Mouse (Mus musculus): ENCODE measurements around the gene Gpr179. TPM values are rescaled to one million over a fixed set of nuclear protein-coding genes. Genes with fewer than 3 reads are reported as not detected.

Gene Gpr179
- total and polyA plus RNA-seq, 2 experiments from 2014 or later: not detected

- H3K4me3 ChIP-seq (ENCODE audit: low read depth, low read length): no peak overlapping the region
- WGBS: 86% methylated on average over 7 of the region's 7 CpGs
- H3K9ac ChIP-seq (replicated peaks; ENCODE audit: low read depth, low read length): no peak overlapping the region
- H3K27ac ChIP-seq (ENCODE audit: low read depth): no peak overlapping the region
- no peak for DNase-seq (ENCODE audit: low spot score)
- H3K27me3 ChIP-seq (ENCODE audit: control insufficient read depth, insufficient read depth, low read length): no peaks in the 10 kb centered on the region
- TF ChIP-seq EP300 (IDR thresholded peaks at IDR 0.05; ENCODE audit: low read depth) (no peak), CTCF (IDR thresholded peaks at IDR 0.05; ENCODE audit: low read depth) (no peak)
- no peak overlapping the region for H3K4me2 ChIP-seq (ENCODE audit: low read depth, low read length)
- H3K4me1 ChIP-seq (ENCODE audit: control insufficient read depth, insufficient read depth): no peaks in the 10 kb centered on the region; the same call in 1 of the 2 replicates
- no peaks in the 10 kb centered on the region for H3K9me3 ChIP-seq (replicated peaks; ENCODE audit: control insufficient read depth, low read length)
- no peaks in the 10 kb centered on the region for H3K36me3 ChIP-seq (replicated peaks; ENCODE audit: control insufficient read depth, insufficient read depth, low read length)
- no peak for ATAC-seq (ENCODE audit: insufficient read depth, low read depth)
Observed at GRCm38 (mm10) chr11:97355247-97355646, 3.4 kb upstream of the Gpr179 start.

- no peaks in the 10 kb centered on the region for H3K9me3 ChIP-seq (replicated peaks; ENCODE audit: control insufficient read depth, low read length)
- TF ChIP-seq CTCF (IDR thresholded peaks at IDR 0.05; ENCODE audit: low read depth) (no peak), EP300 (IDR thresholded peaks at IDR 0.05; ENCODE audit: low read depth) (no peak)
- no peak overlapping the region for H3K9ac ChIP-seq (replicated peaks; ENCODE audit: low read depth, low read length)
- no peaks in the 10 kb centered on the region for H3K36me3 ChIP-seq (replicated peaks; ENCODE audit: control insufficient read depth, insufficient read depth, low read length)
- H3K4me3 ChIP-seq (ENCODE audit: low read depth, low read length): no peak overlapping the region
- 63% methylated on average over 2 of the region's 2 CpGs for WGBS
- H3K4me2 ChIP-seq (ENCODE audit: low read depth, low read length): no peak overlapping the region
- H3K27me3 ChIP-seq (ENCODE audit: control insufficient read depth, insufficient read depth, low read length): no peaks in the 10 kb centered on the region
- no peak overlapping the region for H3K27ac ChIP-seq (ENCODE audit: low read depth)
- no peak for DNase-seq (ENCODE audit: low spot score)
- peaks cover 2% of the 10 kb centered on the region for H3K4me1 ChIP-seq (ENCODE audit: control insufficient read depth, insufficient read depth)
- no peak for ATAC-seq (ENCODE audit: insufficient read depth, low read depth)
Observed at GRCm38 (mm10) chr11:97354646-97355045, 2.8 kb upstream of the Gpr179 start.

- H3K4me2 ChIP-seq (ENCODE audit: low read depth, low read length): no peak overlapping the region
- H3K9ac ChIP-seq (replicated peaks; ENCODE audit: low read depth, low read length): no peak overlapping the region
- H3K27me3 ChIP-seq (ENCODE audit: control insufficient read depth, insufficient read depth, low read length): no peaks in the 10 kb centered on the region
- no peaks in the 10 kb centered on the region for H3K9me3 ChIP-seq (replicated peaks; ENCODE audit: control insufficient read depth, low read length)
- 47% methylated on average over 4 of the region's 4 CpGs for WGBS
- H3K27ac ChIP-seq (ENCODE audit: low read depth): no peak overlapping the region
- H3K36me3 ChIP-seq (replicated peaks; ENCODE audit: control insufficient read depth, insufficient read depth, low read length): no peaks in the 10 kb centered on the region
- peaks cover 3% of the 10 kb centered on the region for H3K4me1 ChIP-seq (ENCODE audit: control insufficient read depth, insufficient read depth)
- TF ChIP-seq CTCF (IDR thresholded peaks at IDR 0.05; ENCODE audit: low read depth) (no peak), EP300 (IDR thresholded peaks at IDR 0.05; ENCODE audit: low read depth) (no peak)
- ATAC-seq (ENCODE audit: insufficient read depth, low read depth) (no peak), DNase-seq (ENCODE audit: low spot score) (no peak)
- H3K4me3 ChIP-seq (ENCODE audit: low read depth, low read length): no peak overlapping the region
Observed at GRCm38 (mm10) chr11:97352935-97353597, 1.2 kb upstream of the Gpr179 start.

GRCm38 (mm10) chr11:97350035-97350434 lies 1.8 kb downstream of the Gpr179 start:
- H3K9me3 ChIP-seq (replicated peaks; ENCODE audit: control insufficient read depth, low read length): no peaks in the 10 kb centered on the region
- peak overlapping the region; percentile 41; the same call in 1 of the 2 replicates for H3K9ac ChIP-seq (replicated peaks; ENCODE audit: low read depth, low read length)
- H3K4me1 ChIP-seq (ENCODE audit: control insufficient read depth, insufficient read depth): peaks cover 3% of the 10 kb centered on the region
- 4% methylated on average over 2 of the region's 2 CpGs for WGBS
- H3K27ac ChIP-seq (ENCODE audit: low read depth): peak overlapping the region; percentile 82
- ATAC-seq (ENCODE audit: insufficient read depth, low read depth): peak; percentile 88
- TF ChIP-seq EP300 (IDR thresholded peaks at IDR 0.05; ENCODE audit: low read depth) (no peak), CTCF (IDR thresholded peaks at IDR 0.05; ENCODE audit: low read depth) (no peak)
- no peaks in the 10 kb centered on the region for H3K27me3 ChIP-seq (ENCODE audit: control insufficient read depth, insufficient read depth, low read length)
- H3K4me3 ChIP-seq (ENCODE audit: low read depth, low read length): no peak overlapping the region
- no peaks in the 10 kb centered on the region for H3K36me3 ChIP-seq (replicated peaks; ENCODE audit: control insufficient read depth, insufficient read depth, low read length)
- no peak overlapping the region for H3K4me2 ChIP-seq (ENCODE audit: low read depth, low read length)
- DNase-seq (ENCODE audit: low spot score): peak; percentile 93

GRCm38 (mm10) chr11:97347291-97347690 lies 4.6 kb downstream of the Gpr179 start:
- ATAC-seq (ENCODE audit: insufficient read depth, low read depth) (no peak), DNase-seq (ENCODE audit: low spot score) (no peak)
- no peak overlapping the region for H3K4me3 ChIP-seq (ENCODE audit: low read depth, low read length)
- no peaks in the 10 kb centered on the region for H3K9me3 ChIP-seq (replicated peaks; ENCODE audit: control insufficient read depth, low read length)
- H3K4me2 ChIP-seq (ENCODE audit: low read depth, low read length): no peak overlapping the region
- H3K9ac ChIP-seq (replicated peaks; ENCODE audit: low read depth, low read length): no peak overlapping the region
- no peak for TF ChIP-seq CTCF (IDR thresholded peaks at IDR 0.05; ENCODE audit: low read depth)
- TF ChIP-seq EP300 (IDR thresholded peaks at IDR 0.05; ENCODE audit: low read depth): no peak
- H3K4me1 ChIP-seq (ENCODE audit: control insufficient read depth, insufficient read depth): peaks cover 3% of the 10 kb centered on the region
- 71% methylated on average over 9 of the region's 9 CpGs for WGBS
- H3K27me3 ChIP-seq (ENCODE audit: control insufficient read depth, insufficient read depth, low read length): 0 out of 2 replicates have a peak, but pooled peaks cover 3% of the 10 kb centered on the region
- H3K27ac ChIP-seq (ENCODE audit: low read depth): no peak overlapping the region
- H3K36me3 ChIP-seq (replicated peaks; ENCODE audit: control insufficient read depth, insufficient read depth, low read length): no peaks in the 10 kb centered on the region

GRCm38 (mm10) chr11:97346383-97346782 lies 5.5 kb downstream of the Gpr179 start:
- no peak overlapping the region for H3K27ac ChIP-seq (ENCODE audit: low read depth)
- no peaks in the 10 kb centered on the region for H3K9me3 ChIP-seq (replicated peaks; ENCODE audit: control insufficient read depth, low read length)
- no peak overlapping the region for H3K4me3 ChIP-seq (ENCODE audit: low read depth, low read length)
- DNase-seq (ENCODE audit: low spot score) (no peak), ATAC-seq (ENCODE audit: insufficient read depth, low read depth) (no peak)
- WGBS: 80% methylated on average over 9 of the region's 9 CpGs
- H3K4me1 ChIP-seq (ENCODE audit: control insufficient read depth, insufficient read depth): peaks cover 3% of the 10 kb centered on the region
- H3K9ac ChIP-seq (replicated peaks; ENCODE audit: low read depth, low read length): no peak overlapping the region
- no peak for TF ChIP-seq EP300 (IDR thresholded peaks at IDR 0.05; ENCODE audit: low read depth)
- TF ChIP-seq CTCF (IDR thresholded peaks at IDR 0.05; ENCODE audit: low read depth): no peak
- H3K27me3 ChIP-seq (ENCODE audit: control insufficient read depth, insufficient read depth, low read length): 0 out of 2 replicates have a peak, but pooled peaks cover 4% of the 10 kb centered on the region
- H3K36me3 ChIP-seq (replicated peaks; ENCODE audit: control insufficient read depth, insufficient read depth, low read length): no peaks in the 10 kb centered on the region
- H3K4me2 ChIP-seq (ENCODE audit: low read depth, low read length): no peak overlapping the region

Data from heart, postnatal 0 days (tissue).